Mouse (Mus musculus) left cerebral cortex, postnatal 36 days (tissue): Measurements from ENCODE around the gene 9230104L09Rik. TPM values are rescaled to one million over a fixed set of nuclear protein-coding genes. Genes with fewer than 3 reads are reported as not detected.
A peak's percentile ranks its signal among the peaks of the same experiment; 100 is the strongest.

Source experiments
- DNase-seq, 2 experiments: peaks; one replicate each; pipeline ENCODE4 v3.0.0; 2021 to 2022; ENCODE audit warnings: low spot score in 2 of 2, mixed read lengths in 1 of 2
- intact Hi-C: fragments of 180-260 bp; cut with DNase I; formaldehyde crosslinking; loops from one replicate; pipeline ENCODE4 v1.15.1; 2025
- total RNA-seq, 2 experiments: library from RNA; stranded (reverse); gene quantifications; 2 replicates each; pipeline ENCODE4 v1.2.3; 2021

The 9230104L09Rik gene
- total RNA-seq: not detected

DNA sequence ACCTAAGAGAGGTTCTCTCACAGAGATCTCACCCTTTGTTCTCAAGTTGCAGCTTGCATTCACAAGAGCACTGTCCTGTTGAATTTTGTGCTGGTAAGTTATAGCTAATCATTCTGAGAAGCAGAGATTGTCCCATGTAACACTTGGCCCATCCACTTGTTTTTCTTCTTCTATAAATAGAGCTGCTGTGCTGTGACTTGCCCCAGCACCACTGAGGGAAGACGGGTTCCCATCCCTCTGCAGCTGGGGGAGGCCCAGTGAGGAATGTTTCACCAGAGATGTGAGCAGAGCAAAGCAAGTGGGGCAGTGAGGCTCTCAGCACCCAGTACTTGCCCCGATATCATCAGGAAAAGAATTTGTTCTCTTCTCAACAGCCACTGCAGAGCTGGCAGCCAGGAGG is at the start of gene 9230104L09Rik:
TSS of gene 9230104L09Rik (minus strand) at position 73 of the 400 bp plus-strand sequence.
- DNase-seq: no peak
- intact Hi-C loops: no loop called here

DNA sequence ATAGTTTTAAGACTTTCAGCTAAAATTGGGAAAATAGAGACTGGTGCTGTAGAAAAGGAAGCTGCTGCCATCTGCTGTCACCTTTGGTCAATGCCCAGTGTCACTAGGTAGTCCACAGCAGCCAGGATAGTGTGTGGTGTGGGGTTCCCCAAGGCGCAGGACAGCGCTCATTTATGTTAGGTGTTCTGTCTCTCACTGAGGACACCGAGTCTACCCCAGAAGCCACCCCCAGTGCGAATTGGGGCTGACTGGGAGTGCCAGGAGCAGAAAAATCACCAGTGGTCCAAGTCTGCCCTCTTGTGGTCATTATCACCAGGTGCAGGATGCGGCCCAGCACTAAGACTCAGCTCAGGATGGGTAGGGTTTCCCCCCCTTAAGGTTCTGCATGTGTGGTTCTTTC is 37.4 kb upstream of the 9230104L09Rik start:
- intact Hi-C loops: loop anchor here (1.0 to 5.0 kb wide), 2 partner anchors 51 to 150 kb away; partner anchors contain the start of gene Cstl1
- DNase-seq: peak; percentile 44 to 66

DNA sequence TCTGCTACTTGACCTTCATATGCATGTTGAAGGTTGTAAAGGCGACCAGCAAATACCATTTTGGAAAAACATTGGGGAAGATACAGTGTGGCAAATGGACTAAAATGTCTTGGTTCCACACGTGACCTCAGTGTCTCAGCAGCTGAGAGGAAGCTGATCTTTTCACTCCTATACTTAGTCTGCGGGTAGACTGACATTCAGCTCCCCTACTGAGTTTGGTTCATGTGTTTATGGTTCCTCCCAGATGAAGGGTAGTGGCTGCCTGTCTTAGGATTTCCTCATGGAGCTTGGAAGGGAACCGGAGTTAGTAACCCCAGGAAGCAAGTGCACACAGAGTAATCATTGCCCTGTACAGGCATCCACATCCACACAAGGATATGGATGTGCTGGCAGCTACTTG is 35.5 kb upstream of the 9230104L09Rik start:
- no peak for DNase-seq
- intact Hi-C loops: loop anchor here (5.0 kb wide), 1 partner anchor 148 kb away; the partner anchor contains the start of gene Cstl1

- intact Hi-C loops: no loop called here
- DNase-seq: no peak
These were observed 31.4 kb upstream of the 9230104L09Rik start for GRCm38 (mm10) chr2:148896219-148896618.

DNA sequence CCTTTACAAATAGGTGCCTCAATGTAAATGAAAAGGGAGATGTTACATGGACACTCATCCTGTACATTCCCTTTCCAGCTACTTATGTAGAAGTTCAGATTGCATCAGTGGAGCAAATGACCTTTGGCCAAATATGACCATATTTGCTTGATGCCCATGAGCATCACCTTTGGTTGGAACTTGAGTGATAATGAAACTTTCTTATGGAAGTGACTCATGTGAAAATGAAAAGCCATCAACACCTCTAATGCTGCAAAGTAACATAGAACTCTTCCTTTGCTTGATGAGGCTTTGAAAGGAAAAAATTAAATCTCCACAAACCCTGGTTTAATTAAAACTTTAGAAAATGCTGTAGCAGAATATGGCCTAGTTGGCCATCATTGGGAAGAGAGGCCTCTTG is 28.3 kb upstream of the 9230104L09Rik start:
- no peak for DNase-seq
- intact Hi-C loops: no loop called here

DNA sequence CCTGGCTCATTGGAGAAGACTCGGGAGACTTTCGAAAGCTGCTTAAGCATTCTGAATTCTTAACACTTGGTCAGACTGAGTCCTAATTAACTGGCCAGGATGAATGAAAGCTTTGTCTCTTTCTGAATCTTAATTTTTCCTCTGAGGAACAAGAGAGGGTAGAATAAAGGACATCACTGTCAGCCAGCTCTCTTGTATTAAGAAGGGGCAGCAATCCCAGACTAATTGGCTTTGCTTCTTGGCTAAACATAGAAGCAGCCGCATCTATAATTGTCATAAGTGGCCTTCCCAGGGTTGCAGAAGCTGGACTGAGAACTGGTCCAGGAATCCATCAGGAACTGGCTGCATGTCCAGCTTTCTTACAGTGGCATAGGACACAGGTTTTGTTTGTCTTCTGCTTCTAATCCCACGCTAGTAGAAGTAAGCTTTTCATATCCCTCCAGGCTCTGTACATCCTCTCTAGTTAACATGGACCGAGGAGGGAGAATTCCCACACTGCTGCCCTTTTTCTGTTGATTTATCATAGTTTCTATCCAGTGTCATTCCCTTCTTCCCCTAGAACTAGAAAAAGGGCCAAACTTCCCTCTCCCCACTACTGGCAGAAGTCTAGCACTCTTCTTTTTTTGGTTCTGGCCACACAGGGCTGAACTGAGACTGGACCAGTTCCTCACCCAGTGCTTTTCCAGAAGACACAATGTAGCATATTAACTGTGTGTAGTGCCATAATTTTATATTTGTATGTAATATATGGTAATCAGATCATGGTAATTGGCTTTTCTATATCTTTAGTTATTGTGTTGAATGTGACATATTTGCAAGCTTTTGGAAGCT is 25.4 kb upstream of the 9230104L09Rik start:
- DNase-seq: no peak

GRCm38 (mm10) chr2:148889331-148890010 is 24.6 kb upstream of the 9230104L09Rik start:
- DNase-seq: no peak
- intact Hi-C loops: loop anchor here (2.0 kb wide), 1 partner anchor 15 kb away; the partner anchor contains the start of gene Cst3

More for the DNA sequence above, 25.4 kb upstream of the 9230104L09Rik start:
- intact Hi-C loops: loop anchor here (2.0 kb wide), 1 partner anchor 15 kb away; the partner anchor contains the start of gene Cst3

DNA sequence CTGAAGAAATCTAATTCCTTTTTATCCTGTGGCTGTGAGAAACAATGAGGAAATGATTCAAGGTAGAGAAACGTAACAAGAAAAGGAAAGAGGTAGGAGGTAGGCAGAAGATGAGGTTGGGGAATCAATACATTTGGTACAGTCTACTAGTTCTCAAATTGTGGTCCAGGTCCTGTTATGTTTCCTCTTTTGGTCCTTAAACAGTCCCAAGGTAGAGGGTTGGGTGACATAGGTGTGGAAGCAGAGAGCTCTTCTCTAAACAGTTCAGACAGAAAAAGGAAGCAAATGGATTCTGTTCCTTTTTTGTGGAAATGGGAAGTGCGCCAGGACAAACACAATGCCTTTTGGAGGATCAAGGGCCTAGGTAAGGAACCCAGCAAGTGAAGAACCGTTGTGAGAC is 24.0 kb upstream of the 9230104L09Rik start:
- intact Hi-C loops: no loop called here
- no peak for DNase-seq

DNA sequence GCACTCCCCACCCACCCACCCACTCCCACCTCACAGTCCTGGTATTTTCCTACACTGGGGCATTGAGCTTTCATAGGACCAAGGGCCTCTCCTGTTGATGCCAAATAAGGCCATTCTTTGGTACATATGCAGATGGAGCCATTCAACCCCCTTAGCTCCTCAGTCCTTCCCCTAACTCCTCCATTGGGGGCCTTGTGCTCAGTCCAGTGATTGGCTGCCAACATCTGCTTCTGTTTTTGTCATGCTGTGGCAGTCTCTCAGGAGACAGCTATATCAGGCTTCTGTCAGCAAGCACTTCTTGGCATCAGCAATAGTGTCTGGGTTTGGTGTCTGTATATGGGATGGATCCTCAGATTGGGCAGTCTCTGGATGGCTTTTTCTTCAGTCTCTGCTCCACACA is 19.9 kb upstream of the 9230104L09Rik start:
- intact Hi-C loops: no loop called here
- no peak for DNase-seq

- DNase-seq: no peak
- intact Hi-C loops: no loop called here
These were observed 14.4 kb upstream of the 9230104L09Rik start for GRCm38 (mm10) chr2:148879199-148879598.

GRCm38 (mm10) chr2:148878641-148879130 is 13.8 kb upstream of the 9230104L09Rik start:
- intact Hi-C loops: no loop called here

GRCm38 (mm10) chr2:148877016-148877770 is 12.4 kb upstream of the 9230104L09Rik start:
- intact Hi-C loops: no loop called here
- no peak for DNase-seq

More at GRCm38 (mm10) chr2:148878641-148879130, 13.8 kb upstream of the 9230104L09Rik start:
- no peak for DNase-seq

DNA sequence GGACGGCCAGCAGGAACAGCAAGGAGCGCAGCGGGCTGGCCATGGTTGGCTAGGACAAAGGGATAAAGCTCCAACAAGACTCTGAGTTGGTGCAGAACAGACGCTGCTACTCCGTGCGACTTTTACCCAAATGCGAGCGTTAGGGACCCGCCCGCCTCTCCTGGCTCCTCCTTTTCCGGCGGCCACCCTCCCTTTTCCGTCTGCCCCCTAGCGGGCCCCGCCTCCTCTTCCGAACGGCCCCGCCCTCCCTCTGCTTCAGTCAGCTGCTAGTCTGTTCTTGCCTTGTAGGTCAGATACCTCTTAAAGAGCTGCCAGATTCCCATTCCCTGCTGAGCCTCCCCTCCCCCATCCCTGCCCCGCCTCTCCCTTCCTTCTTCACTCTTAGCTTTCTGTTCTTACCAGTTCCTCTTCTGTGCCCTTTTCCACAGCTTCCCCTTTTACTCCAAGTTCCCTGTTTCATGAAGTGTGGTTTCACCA is 10.5 kb upstream of the 9230104L09Rik start, which contains the start of gene Cst3:
TSS of gene Cst3 (minus strand) at position 358 of the 477 bp plus-strand sequence.
- intact Hi-C loops: loop anchor here (2.0 kb wide), 2 partner anchors 15 to 23 kb away; no protein-coding TSS in a partner anchor
- peak; percentile 89 to 90 for DNase-seq

- DNase-seq: no peak
- intact Hi-C loops: loop anchor here (2.0 kb wide), 2 partner anchors 16 to 22 kb away; no protein-coding TSS in a partner anchor
These were observed 9.9 kb upstream of the 9230104L09Rik start for GRCm38 (mm10) chr2:148874617-148875334.

GRCm38 (mm10) chr2:148874224-148874616 is 9.4 kb upstream of the 9230104L09Rik start:
- intact Hi-C loops: loop anchor here (2.0 kb wide), 2 partner anchors 17 to 21 kb away; no protein-coding TSS in a partner anchor
- DNase-seq: no peak

DNA sequence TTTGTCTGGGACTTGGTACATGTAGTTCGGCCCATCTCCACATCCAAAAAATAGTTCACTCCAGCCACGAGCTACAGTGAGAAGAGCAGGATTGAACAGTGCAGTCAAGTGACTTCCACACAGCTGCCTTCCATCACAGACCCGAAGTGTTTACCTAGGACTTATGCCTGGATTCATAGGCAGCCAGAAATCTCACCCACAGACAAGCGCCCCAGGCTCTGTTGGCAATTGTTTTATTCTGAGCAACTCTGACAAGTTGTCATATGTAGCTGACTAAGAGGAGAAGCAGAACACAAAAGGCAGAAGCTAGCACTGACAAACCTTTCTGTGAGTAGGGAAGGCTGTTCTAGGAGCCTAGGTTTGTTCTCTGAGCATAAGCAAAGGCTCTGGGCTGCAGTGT is 8.0 kb upstream of the 9230104L09Rik start:
- intact Hi-C loops: no loop called here
- DNase-seq: no peak

- intact Hi-C loops: no loop called here
- DNase-seq: no peak
These were observed 5.7 kb upstream of the 9230104L09Rik start for GRCm38 (mm10) chr2:148870526-148870925.

GRCm38 (mm10) chr2:148868959-148869358 is 4.1 kb upstream of the 9230104L09Rik start:
- DNase-seq: no peak
- intact Hi-C loops: no loop called here

DNA sequence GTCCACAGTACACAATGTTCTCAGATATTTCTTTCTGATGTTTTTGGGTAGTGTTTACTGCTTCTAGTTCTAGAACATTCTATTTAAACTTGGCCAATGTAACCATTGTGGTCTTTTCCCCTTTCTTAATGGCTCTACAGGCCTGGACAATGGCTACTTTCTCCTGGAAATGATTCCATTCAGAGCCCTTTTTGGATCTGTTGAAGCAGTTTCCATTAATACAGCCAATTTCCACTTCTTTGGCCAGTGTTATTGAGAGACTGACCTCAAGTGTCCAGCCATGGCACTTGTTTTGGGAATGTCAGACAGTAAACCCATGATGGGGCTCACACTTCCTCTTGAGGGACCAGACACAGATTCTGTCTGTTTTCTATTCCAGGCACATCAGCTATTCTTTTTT is 3.1 kb downstream of the 9230104L09Rik start:
- intact Hi-C loops: no loop called here
- DNase-seq: no peak
